Mouse (Mus musculus): ENCODE measurements around the gene Ccdc36.

DNA sequence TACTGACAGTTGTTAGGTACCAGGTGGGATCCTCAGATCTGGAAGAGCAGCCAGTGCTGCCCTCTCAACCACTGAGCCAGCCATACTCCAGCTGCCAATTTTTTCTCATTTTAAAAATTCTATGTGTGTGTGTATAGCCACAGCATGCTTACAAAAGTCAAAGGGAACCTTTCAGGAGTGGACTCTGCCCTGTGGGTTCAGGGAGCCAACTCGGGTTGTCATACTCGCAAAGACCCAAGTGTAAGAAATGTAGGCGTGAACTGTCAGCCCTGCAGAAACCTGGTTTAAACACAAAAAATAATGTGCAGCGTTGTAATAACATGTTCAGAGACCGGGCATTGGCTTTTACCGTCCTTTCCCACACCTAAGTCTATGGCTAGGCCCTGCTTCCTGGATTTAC is 34.1 kb downstream of the Ccdc36 start:
- no peak for TF ChIP-seq CTCF (IDR thresholded peaks at IDR 0.05; ENCODE audit: low read depth)
- TF ChIP-seq EP300 (IDR thresholded peaks at IDR 0.05; ENCODE audit: low read depth), result no peak

All from liver, postnatal 0 days (tissue).